In the genomic region with DNA sequence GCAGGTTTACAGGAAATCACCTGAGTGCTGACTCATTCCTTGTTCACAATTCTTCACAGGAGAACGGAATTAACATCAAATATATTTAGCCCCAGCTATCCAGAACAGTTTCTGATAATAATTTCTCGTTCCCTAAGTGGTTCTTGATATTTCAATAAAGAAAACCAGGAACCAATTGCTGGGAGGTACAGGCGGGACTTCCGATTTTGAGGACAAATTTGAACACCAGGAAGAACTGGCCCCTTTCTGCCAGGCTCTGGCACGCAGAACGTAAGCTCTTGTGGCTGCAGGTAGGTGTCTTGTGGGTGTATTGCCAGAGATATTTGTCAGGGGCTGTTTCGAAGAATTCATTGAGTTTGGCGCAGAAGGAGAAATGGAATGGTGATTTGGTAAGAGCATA, we compare ENCODE assay signal across 24 mouse cellular contexts. TPM values are rescaled to one million over a fixed set of nuclear protein-coding genes. Genes with fewer than 3 reads are reported as not detected.
DNase-seq lines count a peak whose midpoint lies in the region; TF ChIP-seq lines count a peak whose summit lies in the region.
"Had no signal": no experiment of that assay in that cellular context is flagged by ENCODE, and none has a peak within 500 bp of the region (broad histone marks: within the 10 kb centered on the region; RNA-seq: fewer than 3 reads in every experiment).

No protein-coding gene starts in this region.

- H3K79me2 ChIP-seq in MEL (ENCODE audit: control insufficient read depth, insufficient read depth, low read length, poor library complexity) = peaks cover 35% of the 10 kb centered on the region

- H3K4me3 ChIP-seq in MEL (ENCODE audit: control insufficient read depth in 1 of 2, insufficient read depth in 1 of 2, low read depth in 2 of 2, low read length in 2 of 2) = peak overlapping the region; percentile 76 to 90
- H3K4me3 ChIP-seq: embryonic facial prominence, embryonic 10.5 days; embryonic facial prominence, embryonic 12.5 days; forebrain, embryonic 10.5 days; forebrain, embryonic 12.5 days had no signal

- TF ChIP-seq CTCF in MEL (IDR thresholded peaks at IDR 0.05 in 2 of 3, conservative IDR thresholded peaks at IDR 0.05 in 1 of 3; ENCODE audit: control insufficient read depth in 1 of 3, insufficient read depth in 1 of 3, low read depth in 2 of 3, low read length in 3 of 3, poor library complexity in 1 of 3, severe bottlenecking in 1 of 3) = no peak

- peak; percentile 26 for DNase-seq in 3134 (ENCODE audit: extremely low read depth, insufficient read length, low spot score)
- DNase-seq in MEL (ENCODE audit: low read depth, low spot score) = peak; percentile 93
- DNase-seq in brain, adult 2 months (ENCODE audit: low read depth, low spot score) = peak; percentile 9
- DNase-seq in left cerebral cortex, postnatal 25 days (ENCODE audit: low spot score in 2 of 2) = no peak
- DNase-seq in thymus, postnatal 25 days = no peak
- no peak for DNase-seq in cerebellum, postnatal 4 days (ENCODE audit: low spot score in 2 of 2)
- DNase-seq: adrenal gland, adult 8-10 months; adrenal gland, postnatal 14 days; adrenal gland, postnatal 36 days; B cell, adult 2 months; cerebellum, adult 11 months; cerebellum, adult 18-20 months; cerebellum, adult 8-10 months; cerebellum, adult 9-11 months; cerebellum, postnatal 14 days; cerebellum, postnatal 36 days had no signal

- intact Hi-C loops in left cerebral cortex, postnatal 25 days (cut with DNase I) = no loop called here

- peak; percentile 90 to 100 for TF ChIP-seq POLR2A in MEL (IDR thresholded peaks at IDR 0.05; ENCODE audit: control insufficient read depth in 1 of 2, insufficient read depth in 1 of 2, low read depth in 1 of 2, low read length in 2 of 2, poor library complexity in 1 of 2)

- H3K27ac ChIP-seq in MEL (ENCODE audit: control insufficient read depth, low read depth, low read length) = peak overlapping the region; percentile 90
- H3K27ac ChIP-seq: embryonic facial prominence, embryonic 10.5 days; embryonic facial prominence, embryonic 12.5 days; forebrain, embryonic 10.5 days; forebrain, embryonic 12.5 days had no signal

- H3K4me1 ChIP-seq in MEL (ENCODE audit: control insufficient read depth in 1 of 2, insufficient read depth in 2 of 2, low read length in 2 of 2) = 0 out of 4 replicates have a peak, but pooled peaks cover 0 to 7% of the 10 kb centered on the region in 2 experiments
- H3K4me1 ChIP-seq: embryonic facial prominence, embryonic 10.5 days; embryonic facial prominence, embryonic 12.5 days; forebrain, embryonic 12.5 days had no signal

- TF ChIP-seq RAD21 in MEL (IDR thresholded peaks at IDR 0.05; ENCODE audit: low read depth, low read length) = no peak

- no peaks in the 10 kb centered on the region for H3K9me3 ChIP-seq in MEL (replicated peaks; ENCODE audit: insufficient read depth, low read length)
- H3K9me3 ChIP-seq: embryonic facial prominence, embryonic 10.5 days; embryonic facial prominence, embryonic 12.5 days; forebrain, embryonic 10.5 days; forebrain, embryonic 12.5 days had no signal

- H3K9ac ChIP-seq in MEL (ENCODE audit: control insufficient read depth, low read depth, low read length, poor library complexity, severe bottlenecking) = peak overlapping the region; percentile 86
- H3K9ac ChIP-seq: embryonic facial prominence, embryonic 12.5 days; forebrain, embryonic 12.5 days had no signal

- TF ChIP-seq EP300 in MEL (IDR thresholded peaks at IDR 0.05; ENCODE audit: low read depth in 1 of 2, low read length in 2 of 2) = peak in 1 of 2 experiments; percentile 34; a peak in 1 of 4 replicates

- H3K36me3 ChIP-seq in MEL (ENCODE audit: control insufficient read depth in 1 of 2, insufficient read depth in 2 of 2, low read length in 2 of 2) = peaks cover 10 to 22% of the 10 kb centered on the region in 2 experiments
- H3K36me3 ChIP-seq: embryonic facial prominence, embryonic 10.5 days; embryonic facial prominence, embryonic 12.5 days; forebrain, embryonic 10.5 days; forebrain, embryonic 12.5 days; G1E had no signal

- no peaks in the 10 kb centered on the region for H3K27me3 ChIP-seq in MEL (ENCODE audit: control insufficient read depth in 1 of 2, insufficient read depth in 2 of 2, low read length in 2 of 2)
- H3K27me3 ChIP-seq: CH12.LX; embryonic facial prominence, embryonic 12.5 days; forebrain, embryonic 12.5 days; Patski had no signal

TF ChIP-seq in MEL, 35 proteins besides CTCF, POLR2A, EP300 and RAD21:
- TF ChIP-seq UBTF (IDR thresholded peaks at IDR 0.05; ENCODE audit: borderline replicate concordance, insufficient read depth, low read depth, low read length) (0 out of 2 replicates have a peak, but pooled peaks have one; percentile 8), GATA1 (IDR thresholded peaks at IDR 0.05; ENCODE audit: low read depth, low read length) (no peak), TAL1 (IDR thresholded peaks at IDR 0.05; ENCODE audit: low read length) (no peak), JUND (IDR thresholded peaks at IDR 0.05; ENCODE audit: low read depth, low read length) (no peak), ZC3H11A (IDR thresholded peaks at IDR 0.05; ENCODE audit: low read depth, low read length) (no peak), USF2 (IDR thresholded peaks at IDR 0.05; ENCODE audit: borderline replicate concordance in 1 of 2, insufficient read depth in 1 of 2, low read depth in 1 of 2, low read length in 2 of 2) (no peak), MXI1 (IDR thresholded peaks at IDR 0.05; ENCODE audit: low read depth, low read length) (peak; percentile 70), CHD2 (IDR thresholded peaks at IDR 0.05; ENCODE audit: low read length) (peak; percentile 37), POLR2AphosphoS5 (IDR thresholded peaks at IDR 0.05; ENCODE audit: borderline replicate concordance, low read depth, low read length) (peak; percentile 77; the same call in 1 of the 2 replicates), POLR2AphosphoS2 (IDR thresholded peaks at IDR 0.05; ENCODE audit: low read length) (peak; percentile 99), ZNF384 (IDR thresholded peaks at IDR 0.05; ENCODE audit: low read depth, low read length) (no peak), NELFE (IDR thresholded peaks at IDR 0.05; ENCODE audit: low read depth, low read length) (peak; percentile 100), E2F4 (IDR thresholded peaks at IDR 0.05; ENCODE audit: borderline replicate concordance, low read depth, low read length) (no peak), HCFC1 (IDR thresholded peaks at IDR 0.05; ENCODE audit: low read depth, low read length) (peak; percentile 82), TBP (IDR thresholded peaks at IDR 0.05; ENCODE audit: low read depth, low read length) (peak; percentile 99), MAX (IDR thresholded peaks at IDR 0.05; ENCODE audit: low read length) (peak; percentile 45; the same call in 1 of the 2 replicates), RCOR1 (IDR thresholded peaks at IDR 0.05; ENCODE audit: low read depth, low read length) (no peak), GABPA (IDR thresholded peaks at IDR 0.05; ENCODE audit: low read depth, low read length) (no peak), MAFK (IDR thresholded peaks at IDR 0.05; ENCODE audit: borderline replicate concordance, low read depth, low read length) (no peak), KAT2A (conservative IDR thresholded peaks at IDR 0.05; ENCODE audit: low read depth, low read length) (peak; percentile 71), MEF2A (IDR thresholded peaks at IDR 0.05; ENCODE audit: extremely low read depth, insufficient replicate concordance, low read depth, low read length, poor library complexity, severe bottlenecking) (0 out of 2 replicates have a peak, but pooled peaks have one; percentile 8), MYB (IDR thresholded peaks at IDR 0.05; ENCODE audit: low read depth, low read length) (no peak), TCF12 (IDR thresholded peaks at IDR 0.05; ENCODE audit: low read depth, low read length) (peak; percentile 59; the same call in 1 of the 2 replicates), SMC3 (IDR thresholded peaks at IDR 0.05; ENCODE audit: low read depth, low read length) (no peak), MAZ (IDR thresholded peaks at IDR 0.05; ENCODE audit: low read depth, low read length) (0 out of 2 replicates have a peak, but pooled peaks have one; percentile 61), BHLHE40 (IDR thresholded peaks at IDR 0.05; ENCODE audit: borderline replicate concordance, low read depth, low read length) (no peak), USF1 (IDR thresholded peaks at IDR 0.05; ENCODE audit: low read depth, low read length) (peak; percentile 31; the same call in 1 of the 2 replicates), ZKSCAN1 (IDR thresholded peaks at IDR 0.05; ENCODE audit: low read depth, low read length) (no peak), SIN3A (IDR thresholded peaks at IDR 0.05; ENCODE audit: low read length) (peak; percentile 93), MYC (IDR thresholded peaks at IDR 0.05; ENCODE audit: low read depth, low read length) (peak; percentile 67), NRF1 (IDR thresholded peaks at IDR 0.05; ENCODE audit: insufficient read depth, low read depth, low read length, poor library complexity, severe bottlenecking) (no peak), ELF1 (IDR thresholded peaks at IDR 0.05; ENCODE audit: low read depth, low read length) (peak; percentile 93), ETS1 (IDR thresholded peaks at IDR 0.05; ENCODE audit: low read depth, low read length) (peak; percentile 85; the same call in 1 of the 2 replicates), ZMIZ1 (IDR thresholded peaks at IDR 0.05; ENCODE audit: low read depth, low read length) (peak; percentile 99), CHD1 (IDR thresholded peaks at IDR 0.05; ENCODE audit: low read depth, low read length) (no peak)

RNA-seq across cellular contexts. Expression of a gene that starts 37.1 kb away (rescaled TPM):
- total RNA-seq in MEL (2012; rRNA removed) = 0.16 and 0.27 TPM in 2 replicates
- under 1 TPM in 1 of 2 experiments, not detected in 1; 0.52 TPM for polyA plus RNA-seq in MEL (2012; ENCODE audit: insufficient read depth in 1 of 2, insufficient read length in 2 of 2, low read depth in 1 of 2, low replicate concordance in 2 of 2, missing spikeins in 1 of 2)
- total RNA-seq in left cerebral cortex, postnatal 25 days (2021) = not detected
- total RNA-seq: adrenal gland, postnatal 14 days; adrenal gland, postnatal 36 days; G1E had no signal
- polyA plus RNA-seq: cortical plate, adult 2 months; embryonic facial prominence, embryonic 10.5 days; forebrain, embryonic 10.5 days; forebrain, embryonic 12.5 days; G1E; Patski had no signal

Comparison
In these comparisons a context has a peak if more than half of its experiments do, and no peak if none do; other contexts are left out.
1. DNase-seq: peak in 3134 (single experiment), MEL (single experiment) and brain, adult 2 months (single experiment); none in left cerebral cortex, postnatal 25 days (0 of 2), thymus, postnatal 25 days (single experiment) and cerebellum, postnatal 4 days (0 of 2).